Mouse (Mus musculus): ENCODE measurements around the gene Sart1.
A peak's percentile ranks its signal among the peaks of the same experiment; 100 is the strongest.

Gene Sart1

GRCm38 (mm10) chr19:5388588-5389242 is at the start of gene Sart1:
Gene Sart1 (minus strand): TSS chr19:5388703.
- peak; percentile 94 for ATAC-seq (ENCODE audit: insufficient number of reproducible peaks, low FRiP score, low TSS enrichment)

DNA sequence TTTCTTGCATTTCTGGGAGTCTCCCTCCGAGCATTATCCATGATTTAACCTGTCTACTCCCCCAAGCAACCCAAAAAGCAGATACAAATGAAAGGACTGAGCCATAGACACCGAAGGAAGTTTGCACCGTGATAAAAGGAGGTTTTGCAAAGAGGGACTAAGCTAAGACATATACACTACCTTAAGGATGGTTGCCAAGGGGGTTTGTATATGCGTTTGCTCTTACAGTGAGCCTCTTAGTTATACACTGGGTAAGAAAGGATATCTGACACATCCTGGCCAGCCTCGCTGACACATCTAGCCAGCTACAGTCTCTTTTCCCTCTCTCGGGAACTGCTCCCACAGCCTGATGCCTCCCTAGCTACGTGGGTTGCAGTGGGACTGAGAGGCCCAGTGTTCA is 45.4 kb upstream of the Sart1 start:
- ATAC-seq (ENCODE audit: insufficient number of reproducible peaks, low FRiP score, low TSS enrichment): no peak

GRCm38 (mm10) chr19:5432992-5433852 is 44.7 kb upstream of the Sart1 start:
- no peak for ATAC-seq (ENCODE audit: insufficient number of reproducible peaks, low FRiP score, low TSS enrichment)

DNA sequence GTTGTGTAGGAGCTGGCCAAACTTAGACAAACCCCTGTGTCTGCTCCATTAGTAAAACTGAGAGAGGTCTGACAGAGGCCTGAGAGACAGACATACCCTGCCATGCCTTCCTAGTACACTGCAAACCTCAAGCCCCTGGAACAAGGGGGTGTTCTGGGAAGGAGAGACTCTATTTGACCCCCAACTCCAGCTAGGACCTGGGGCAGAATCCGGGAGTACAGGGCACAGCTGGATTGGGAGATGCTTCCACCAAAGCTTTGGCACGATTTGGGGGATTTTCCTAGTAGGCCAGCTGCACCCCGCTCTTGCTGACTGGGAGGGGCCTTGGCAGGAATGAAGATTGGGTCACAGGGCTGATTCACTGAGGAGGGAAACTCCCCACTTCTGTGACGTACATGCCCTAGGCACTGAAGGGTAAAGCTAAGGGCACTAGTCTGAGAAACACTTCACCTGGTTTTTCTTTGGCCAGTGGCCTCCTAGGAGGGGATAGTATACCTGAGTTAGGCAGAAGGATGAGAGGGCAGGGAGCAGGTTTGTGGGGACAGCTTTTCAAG is 43.5 kb upstream of the Sart1 start:
- ATAC-seq (ENCODE audit: insufficient number of reproducible peaks, low FRiP score, low TSS enrichment): no peak

DNA sequence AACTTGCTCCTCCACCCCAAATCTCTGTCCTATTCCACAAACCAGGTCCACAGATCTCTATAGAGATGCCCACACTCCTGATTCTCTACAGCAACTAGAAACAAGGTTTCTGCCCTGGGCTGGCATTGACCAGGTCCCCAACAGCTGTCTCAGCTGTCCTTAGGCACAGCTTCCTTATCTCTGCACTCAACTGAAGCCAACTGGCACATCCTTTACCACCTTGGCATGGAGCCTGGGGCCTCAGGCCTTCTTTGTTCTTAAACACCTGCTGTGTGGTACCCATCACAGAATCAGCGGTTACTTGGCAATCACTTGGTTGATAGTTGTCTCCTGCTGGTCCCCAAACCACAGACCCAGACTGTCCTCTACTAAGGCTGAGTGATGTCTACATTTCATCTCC is 41.9 kb upstream of the Sart1 start:
- no peak for ATAC-seq (ENCODE audit: insufficient number of reproducible peaks, low FRiP score, low TSS enrichment)

DNA sequence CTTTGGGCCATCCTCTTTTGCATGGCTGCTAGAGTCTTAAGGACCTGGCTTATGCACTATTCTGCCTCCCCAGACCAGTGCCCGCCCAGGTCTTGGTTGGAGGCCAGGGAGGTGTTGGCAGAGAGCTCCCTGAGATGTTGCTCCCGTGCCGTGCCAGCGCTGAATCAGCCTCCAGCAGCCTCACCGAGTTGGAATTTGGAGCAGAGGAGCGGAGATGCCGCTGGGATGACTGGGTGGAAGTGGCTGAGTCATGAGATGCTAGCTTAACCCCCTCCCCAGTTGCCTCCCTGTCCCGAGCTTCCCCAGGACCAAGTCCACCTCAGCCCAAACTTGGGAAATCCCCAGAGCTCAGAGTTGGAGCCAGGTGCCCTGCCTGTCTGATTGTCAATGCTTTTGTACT is 41.3 kb upstream of the Sart1 start:
- no peak for ATAC-seq (ENCODE audit: insufficient number of reproducible peaks, low FRiP score, low TSS enrichment)

DNA sequence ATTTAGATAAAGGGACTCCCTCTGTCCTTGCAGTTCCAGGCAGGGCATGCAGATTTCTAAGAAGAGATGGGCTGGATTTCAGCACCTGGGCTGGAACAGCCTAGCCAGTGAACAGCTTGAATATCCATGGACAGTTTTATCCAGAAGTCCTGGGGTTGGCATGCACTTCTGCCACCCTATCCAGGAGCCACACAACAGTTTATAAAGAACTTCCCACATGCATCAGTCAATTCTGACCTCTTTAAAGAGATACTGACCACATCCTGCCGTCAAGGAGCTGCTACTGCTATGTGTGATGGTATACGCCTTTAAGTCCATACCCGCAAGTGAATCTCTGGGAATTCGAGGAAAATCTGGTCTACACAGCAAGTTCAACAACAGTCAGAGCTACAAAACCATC is 40.7 kb upstream of the Sart1 start:
- no peak for ATAC-seq (ENCODE audit: insufficient number of reproducible peaks, low FRiP score, low TSS enrichment)

- no peak for ATAC-seq (ENCODE audit: insufficient number of reproducible peaks, low FRiP score, low TSS enrichment)
Measured at GRCm38 (mm10) chr19:5428083-5428482, 39.6 kb upstream of the Sart1 start.

GRCm38 (mm10) chr19:5426640-5427290 is 38.3 kb upstream of the Sart1 start:
- no peak for ATAC-seq (ENCODE audit: insufficient number of reproducible peaks, low FRiP score, low TSS enrichment)

DNA sequence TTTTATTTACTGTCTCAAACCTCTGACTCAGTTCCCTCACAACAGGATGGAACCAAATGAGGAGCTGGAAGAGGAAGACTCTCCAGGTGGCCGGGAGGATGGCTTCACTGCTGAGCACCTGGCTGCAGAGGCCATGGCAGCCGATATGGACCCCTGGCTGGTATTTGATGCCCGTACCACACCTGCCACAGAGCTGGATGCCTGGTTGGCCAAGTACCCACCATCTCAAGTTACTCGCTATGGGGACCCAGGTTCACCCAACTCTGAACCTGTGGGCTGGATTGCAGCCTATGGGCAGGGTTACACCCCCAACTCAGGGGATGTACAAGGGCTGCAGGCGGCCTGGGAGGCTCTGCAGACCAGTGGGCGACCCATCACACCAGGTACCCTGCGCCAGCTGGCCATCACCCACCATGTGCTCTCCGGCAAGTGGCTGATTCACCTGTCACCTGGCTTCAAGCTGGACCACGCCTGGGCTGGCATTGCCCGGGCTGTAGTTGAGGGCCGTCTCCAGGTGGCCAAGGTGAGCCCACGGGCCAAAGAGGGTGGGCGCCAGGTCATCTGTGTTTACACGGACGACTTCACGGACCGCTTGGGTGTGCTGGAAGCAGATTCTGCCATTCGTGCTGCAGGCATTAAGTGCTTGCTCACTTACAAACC is 37.5 kb upstream of the Sart1 start:
- no peak for ATAC-seq (ENCODE audit: insufficient number of reproducible peaks, low FRiP score, low TSS enrichment)

GRCm38 (mm10) chr19:5424782-5425741 is 36.6 kb upstream of the Sart1 start, which contains the start of the genes Drap1 and AI837181:
Gene Drap1 (minus strand): TSS chr19:5424979.
Gene AI837181 (plus strand): TSS chr19:5425144.
- peak; percentile 63 for ATAC-seq (ENCODE audit: insufficient number of reproducible peaks, low FRiP score, low TSS enrichment)

DNA sequence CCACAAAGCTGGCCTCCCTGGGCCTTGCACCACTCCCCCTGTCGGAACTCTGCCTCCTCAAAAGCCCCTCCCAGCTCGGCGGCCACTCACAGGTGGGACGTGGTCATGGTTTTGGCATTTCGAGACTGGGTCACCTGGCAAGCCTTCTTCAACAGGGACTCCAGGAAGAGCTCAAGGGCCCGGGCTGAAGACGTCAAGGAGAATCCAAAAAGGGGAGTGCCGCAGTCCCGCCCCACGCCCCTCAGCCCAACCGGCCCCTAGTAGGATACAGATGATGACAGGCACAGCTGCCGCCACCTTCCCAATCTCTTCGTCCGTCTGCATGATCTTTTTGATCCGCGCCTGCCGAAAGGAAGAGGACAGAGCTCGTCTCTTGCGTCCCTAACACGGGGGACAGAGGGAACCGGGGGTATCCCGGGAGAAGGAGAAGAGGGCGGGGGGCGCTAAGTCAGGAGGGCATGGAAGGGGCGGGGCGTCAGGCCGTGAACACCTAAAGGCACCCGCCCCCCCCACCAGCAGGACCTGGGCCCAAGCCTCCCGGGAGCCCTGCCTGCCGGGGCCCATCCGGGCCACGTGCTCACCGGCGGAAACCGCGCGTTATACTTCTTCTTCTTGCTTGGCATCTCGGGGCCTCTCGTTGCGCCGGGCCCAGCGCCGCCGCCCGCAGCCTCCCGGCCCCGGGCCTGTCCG is 35.7 kb upstream of the Sart1 start:
- ATAC-seq (ENCODE audit: insufficient number of reproducible peaks, low FRiP score, low TSS enrichment): peak; percentile 34

- ATAC-seq (ENCODE audit: insufficient number of reproducible peaks, low FRiP score, low TSS enrichment): no peak
Measured at GRCm38 (mm10) chr19:5423561-5423960, 35.1 kb upstream of the Sart1 start.

DNA sequence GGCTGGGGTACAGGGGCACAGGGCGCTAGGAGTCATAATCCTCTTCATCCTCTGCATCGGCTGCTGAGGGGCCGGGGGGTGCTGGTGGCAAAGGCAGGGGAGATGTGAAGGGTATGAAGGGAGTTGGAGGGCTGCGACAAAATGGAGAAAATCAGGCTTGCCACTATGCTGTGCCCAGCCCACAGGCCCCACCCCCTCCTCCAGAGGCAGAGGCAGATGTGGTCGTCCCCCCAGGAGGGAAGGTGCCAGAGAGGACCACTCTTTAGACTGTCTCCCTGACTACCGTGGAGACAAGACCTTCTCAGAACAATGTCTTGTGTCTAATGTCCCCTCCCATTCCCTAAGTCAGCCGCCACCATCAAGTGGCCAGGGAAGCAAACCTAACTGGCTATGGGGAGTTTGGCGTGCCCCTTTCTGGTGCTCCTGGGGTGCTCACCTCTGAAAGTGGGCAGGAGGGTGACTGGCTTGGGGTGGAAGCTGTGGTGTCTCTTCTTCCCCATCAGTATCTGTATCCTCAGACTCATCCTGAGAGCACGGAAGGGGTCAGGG is 34.5 kb upstream of the Sart1 start:
- ATAC-seq (ENCODE audit: insufficient number of reproducible peaks, low FRiP score, low TSS enrichment): no peak

- no peak for ATAC-seq (ENCODE audit: insufficient number of reproducible peaks, low FRiP score, low TSS enrichment)
Measured at GRCm38 (mm10) chr19:5422267-5422666, 33.8 kb upstream of the Sart1 start.

DNA sequence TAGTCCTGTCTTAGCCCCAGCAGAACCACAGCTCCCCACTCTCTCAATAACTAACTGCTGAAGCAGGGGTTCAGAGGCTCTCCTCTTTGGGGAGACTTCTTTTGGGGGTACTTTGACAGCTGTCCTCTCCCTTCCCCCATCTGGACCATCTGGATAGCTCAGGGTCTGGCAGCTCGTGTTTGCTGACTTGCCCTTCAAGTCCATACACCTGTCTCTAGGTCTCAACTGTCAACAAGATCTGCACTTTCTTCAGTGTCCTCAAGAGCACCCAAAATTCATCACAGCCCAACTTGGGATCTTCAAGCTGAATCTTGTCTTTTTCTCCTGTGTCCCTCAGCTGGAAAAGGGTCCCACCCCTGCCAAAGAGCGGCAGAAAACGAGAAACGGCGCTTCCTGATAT is 33.3 kb upstream of the Sart1 start:
- ATAC-seq (ENCODE audit: insufficient number of reproducible peaks, low FRiP score, low TSS enrichment): no peak

GRCm38 (mm10) chr19:5420579-5420978 is 32.1 kb upstream of the Sart1 start:
- ATAC-seq (ENCODE audit: insufficient number of reproducible peaks, low FRiP score, low TSS enrichment): no peak

DNA sequence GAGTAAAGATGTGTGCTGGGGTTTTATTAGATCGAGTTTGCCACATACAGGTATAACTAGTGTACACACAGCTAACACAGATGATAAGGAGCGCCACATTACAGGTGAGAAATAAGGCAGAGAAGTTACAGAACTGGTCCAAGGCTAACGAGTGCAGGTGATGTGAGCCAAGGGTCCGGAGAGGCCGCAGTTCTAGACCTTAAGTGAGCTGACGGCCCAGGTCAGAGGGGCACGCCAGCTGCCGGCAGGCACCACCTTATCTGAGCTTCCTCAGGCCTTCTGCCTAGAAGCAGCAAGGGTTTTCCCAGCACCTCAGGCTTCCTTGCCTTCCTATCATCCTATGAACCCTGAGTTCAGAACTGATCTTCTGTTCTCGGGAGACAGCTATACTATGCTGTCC is 31.1 kb upstream of the Sart1 start:
- no peak for ATAC-seq (ENCODE audit: insufficient number of reproducible peaks, low FRiP score, low TSS enrichment)

Measured in cerebellum, adult (tissue).